Mouse (Mus musculus) layer of hippocampus, postnatal 36 days (tissue): ENCODE measurements around the gene Ccdc27. TPM values are rescaled to one million over a fixed set of nuclear protein-coding genes. Genes with fewer than 3 reads are reported as not detected.

Experiments
- total RNA-seq, 2 experiments: library from RNA; stranded (reverse); gene quantifications; 2 replicates each; pipeline ENCODE4 v1.2.3; 2021

The Ccdc27 gene
- total RNA-seq, 2 experiments from 2014 or later: 1.1 to 1.3 TPM

Other genes with a start within 250 kb of the Ccdc27 start
- 10 to 100 TPM; 22.4 to 25.1 TPM for gene A430005L14Rik, start 85.4 kb downstream of the Ccdc27 start, total RNA-seq
- gene Dffb, start 67.6 kb downstream of the Ccdc27 start, total RNA-seq: 10 to 100 TPM; 12.2 to 16.0 TPM
- gene Cep104, start 67.5 kb downstream of the Ccdc27 start, total RNA-seq: 10 to 100 TPM; 32.1 to 38.4 TPM
- 10 to 100 TPM; 64.5 to 70.7 TPM for gene Lrrc47, start 30.9 kb downstream of the Ccdc27 start, total RNA-seq
- 1 to 10 TPM; 6.6 to 7.6 TPM for gene Smim1, start 16.4 kb downstream of the Ccdc27 start, total RNA-seq
- 1 to 10 TPM; 1.6 to 3.1 TPM for gene Trp73, start 97.5 kb upstream of the Ccdc27 start, total RNA-seq
- gene Wrap73, start 99.7 kb upstream of the Ccdc27 start, total RNA-seq: 10 to 100 TPM; 33.8 to 36.0 TPM
- gene Tprgl, start 118.0 kb upstream of the Ccdc27 start, total RNA-seq: 100 to 1,000 TPM; 161 to 177 TPM
- gene Megf6, start 128.1 kb upstream of the Ccdc27 start, total RNA-seq: 1 to 10 TPM; 5.1 to 5.2 TPM